Mouse (Mus musculus): ENCODE results near the gene Fcer1g.

The Fcer1g gene

DNA sequence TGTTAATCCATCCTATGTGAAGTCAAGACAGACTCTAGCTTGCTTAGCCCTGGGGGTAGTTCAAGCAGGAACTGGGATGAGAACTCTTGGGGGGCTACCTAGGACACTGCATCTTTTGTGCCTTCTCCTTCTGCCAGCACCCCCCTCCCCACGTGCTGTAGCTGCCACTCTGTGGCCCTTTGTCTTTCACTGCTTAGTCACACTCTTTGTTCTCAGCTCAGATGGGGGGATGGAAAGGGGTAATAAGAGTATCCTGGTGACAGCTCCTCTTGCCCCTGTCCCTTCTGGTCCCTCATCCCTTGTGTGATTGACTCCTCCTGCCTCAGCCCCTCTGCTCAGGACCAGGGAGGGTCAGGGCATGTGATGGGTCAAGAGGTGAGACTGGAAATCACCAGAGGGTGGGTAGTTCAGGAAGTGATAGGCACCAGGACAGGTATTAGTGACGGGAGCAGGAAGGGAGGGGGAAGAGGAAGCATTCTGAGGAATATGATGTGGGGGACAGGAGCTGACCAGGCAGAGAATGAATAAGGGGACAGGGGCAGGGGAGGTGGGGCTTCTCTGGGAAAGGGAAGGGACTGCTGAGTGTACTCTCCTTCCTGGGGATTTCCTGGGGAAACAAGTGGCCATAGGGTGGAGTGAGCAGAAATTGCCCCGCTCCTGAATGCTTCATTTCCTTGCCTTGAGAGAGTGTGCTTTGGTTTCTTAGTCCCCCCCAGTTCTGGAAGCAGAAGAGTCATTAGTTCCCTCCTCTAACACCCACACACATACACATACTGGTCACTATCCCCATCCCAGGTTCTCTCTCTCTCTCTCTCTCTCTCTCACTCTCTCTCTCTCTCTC, 14.4 kb upstream of the Fcer1g start:
- in situ Hi-C loops (cut with MboI; ENCODE audit: unreplicated experiment in 2 of 2), result loop anchor here (25.0 kb wide), 2 partner anchors 236 to 611 kb away; partner anchors contain the start of genes Fcgr4 (in 1 of the 2) and Olfml2b (in 1 of the 2)

DNA sequence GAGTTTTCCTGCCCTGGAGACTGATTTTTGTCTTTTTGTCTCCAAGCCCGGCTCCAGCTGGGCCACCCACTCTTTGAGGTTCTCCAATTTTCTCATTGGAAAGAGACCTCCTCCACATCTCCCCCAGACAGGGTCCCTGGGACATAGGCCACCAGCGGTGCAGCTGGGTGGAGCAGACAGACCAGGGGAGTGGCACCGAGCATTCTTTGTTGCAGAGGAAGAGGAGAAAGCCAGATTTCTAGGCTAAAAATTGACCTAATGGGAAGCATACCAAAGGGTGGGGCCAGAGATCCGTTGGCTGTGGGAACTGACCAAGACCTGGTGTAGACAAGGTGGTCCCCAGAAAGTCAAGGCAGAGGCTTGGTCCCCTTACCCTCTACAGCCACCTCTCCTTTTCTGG, 13.8 kb upstream of the Fcer1g start:
- in situ Hi-C loops (cut with MboI; ENCODE audit: unreplicated experiment in 2 of 2), result loop anchor here (25.0 kb wide), 2 partner anchors 236 to 611 kb away; partner anchors contain the start of genes Fcgr4 (in 1 of the 2) and Olfml2b (in 1 of the 2)

DNA sequence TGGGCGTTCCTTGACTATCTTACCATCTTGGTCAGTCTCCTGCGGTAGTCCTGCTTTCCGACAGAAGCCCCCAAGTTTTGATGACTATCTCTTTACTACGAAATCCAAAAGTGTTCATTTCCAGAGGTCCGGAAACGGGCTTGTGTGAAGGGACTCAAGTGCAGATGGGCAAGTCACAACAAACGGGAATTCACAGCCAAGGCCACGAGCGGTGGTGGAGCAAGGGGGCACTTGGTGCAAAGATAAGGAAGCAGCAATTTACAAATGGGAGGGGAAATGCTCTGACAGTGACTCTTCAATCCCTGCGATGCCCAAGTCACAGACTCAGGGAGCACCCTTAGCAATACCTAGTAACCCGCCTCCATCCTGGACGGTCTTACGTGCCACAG, 13.3 kb upstream of the Fcer1g start:
- in situ Hi-C loops (cut with MboI; ENCODE audit: unreplicated experiment in 2 of 2), result loop anchor here (25.0 kb wide), 2 partner anchors 235 to 610 kb away; partner anchors contain the start of genes Fcgr4 (in 1 of the 2) and Olfml2b (in 1 of the 2)

DNA sequence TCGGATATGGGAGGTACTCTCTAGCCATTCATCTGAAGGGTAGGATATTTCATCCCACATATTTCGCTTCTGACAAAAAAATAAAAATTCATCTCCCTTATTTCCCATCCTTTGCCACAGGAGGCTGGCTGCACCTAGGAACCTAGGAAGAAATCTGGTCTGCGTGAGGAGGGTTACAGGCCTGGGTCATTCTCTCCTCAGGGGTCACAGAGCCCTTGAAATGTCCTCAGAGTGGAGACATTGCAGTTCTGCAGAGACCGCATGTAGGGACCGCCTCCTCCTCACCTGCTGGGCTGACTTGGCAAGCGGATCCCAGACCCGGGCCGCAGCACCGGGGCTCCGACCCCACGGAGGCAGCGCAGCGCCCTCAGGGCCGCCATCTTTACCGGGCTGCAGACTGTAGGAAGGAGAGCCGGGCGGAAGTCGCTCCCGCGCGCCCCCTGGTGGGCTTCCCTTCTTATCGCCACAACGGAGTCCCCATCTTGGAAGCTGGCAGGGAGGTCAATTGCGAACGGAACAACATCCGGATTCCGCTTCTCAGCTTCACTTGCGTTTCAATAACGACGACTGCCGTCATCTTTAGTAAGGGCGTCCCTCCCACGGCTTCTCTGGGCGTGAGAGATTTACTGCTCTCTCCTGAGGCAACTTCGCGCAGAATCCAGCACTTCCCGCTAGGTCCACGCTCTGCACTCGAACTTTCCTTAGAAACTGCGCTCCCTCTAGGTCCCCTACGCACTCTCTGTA, 12.7 kb upstream of the Fcer1g start:
- in situ Hi-C loops (cut with MboI; ENCODE audit: unreplicated experiment in 2 of 2), result loop anchor here (25.0 kb wide), 2 partner anchors 235 to 610 kb away; partner anchors contain the start of genes Fcgr4 (in 1 of the 2) and Olfml2b (in 1 of the 2)

GRCm38 (mm10) chr1:171245353-171245752, 11.2 kb upstream of the Fcer1g start:
- in situ Hi-C loops (cut with MboI; ENCODE audit: unreplicated experiment in 2 of 2), result loop anchor here (25.0 kb wide), 2 partner anchors 233 to 608 kb away; partner anchors contain the start of genes Fcgr4 (in 1 of the 2) and Olfml2b (in 1 of the 2)

DNA sequence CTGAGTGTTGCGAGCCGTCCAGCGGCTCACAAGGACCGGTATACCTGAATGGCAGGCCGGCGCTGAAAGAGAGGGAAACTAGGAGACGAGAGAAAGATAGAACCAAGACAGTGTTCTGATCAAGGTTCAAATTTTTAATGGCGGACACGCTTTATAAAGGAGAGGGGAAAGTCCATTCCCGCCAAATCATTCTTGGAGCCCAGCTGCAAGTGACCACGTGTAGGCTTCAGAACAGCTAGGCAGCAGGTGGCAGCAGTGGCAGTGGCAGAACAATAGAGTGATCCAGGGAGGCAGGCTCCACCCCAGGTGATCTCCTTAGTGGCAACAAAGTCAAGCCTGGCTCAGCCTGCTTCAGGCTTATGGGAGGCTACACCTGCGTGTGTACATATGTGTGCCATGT, 7.8 kb upstream of the Fcer1g start:
- in situ Hi-C loops (cut with MboI; ENCODE audit: unreplicated experiment in 2 of 2), result loop anchor here (25.0 kb wide), 2 partner anchors 230 to 605 kb away; partner anchors contain the start of genes Fcgr4 (in 1 of the 2) and Olfml2b (in 1 of the 2)

- in situ Hi-C loops (cut with MboI; ENCODE audit: unreplicated experiment in 2 of 2), result loop anchor here (25.0 kb wide), 2 partner anchors 229 to 604 kb away; partner anchors contain the start of genes Fcgr4 (in 1 of the 2) and Olfml2b (in 1 of the 2)
These were observed 6.7 kb upstream of the Fcer1g start for GRCm38 (mm10) chr1:171240911-171241310.

GRCm38 (mm10) chr1:171239992-171240744, 6.0 kb upstream of the Fcer1g start:
- in situ Hi-C loops (cut with MboI; ENCODE audit: unreplicated experiment in 2 of 2), result loop anchor here (25.0 kb wide), 2 partner anchors 228 to 603 kb away; partner anchors contain the start of genes Fcgr4 (in 1 of the 2) and Olfml2b (in 1 of the 2)

GRCm38 (mm10) chr1:171238463-171238862, 4.3 kb upstream of the Fcer1g start:
- in situ Hi-C loops (cut with MboI; ENCODE audit: unreplicated experiment in 2 of 2), result loop anchor here (25.0 kb wide), 2 partner anchors 226 to 601 kb away; partner anchors contain the start of genes Fcgr4 (in 1 of the 2) and Olfml2b (in 1 of the 2)

GRCm38 (mm10) chr1:171237438-171237837, 3.3 kb upstream of the Fcer1g start:
- in situ Hi-C loops (cut with MboI; ENCODE audit: unreplicated experiment in 2 of 2), result loop anchor here (25.0 kb wide), 2 partner anchors 225 to 600 kb away; partner anchors contain the start of genes Fcgr4 (in 1 of the 2) and Olfml2b (in 1 of the 2)

DNA sequence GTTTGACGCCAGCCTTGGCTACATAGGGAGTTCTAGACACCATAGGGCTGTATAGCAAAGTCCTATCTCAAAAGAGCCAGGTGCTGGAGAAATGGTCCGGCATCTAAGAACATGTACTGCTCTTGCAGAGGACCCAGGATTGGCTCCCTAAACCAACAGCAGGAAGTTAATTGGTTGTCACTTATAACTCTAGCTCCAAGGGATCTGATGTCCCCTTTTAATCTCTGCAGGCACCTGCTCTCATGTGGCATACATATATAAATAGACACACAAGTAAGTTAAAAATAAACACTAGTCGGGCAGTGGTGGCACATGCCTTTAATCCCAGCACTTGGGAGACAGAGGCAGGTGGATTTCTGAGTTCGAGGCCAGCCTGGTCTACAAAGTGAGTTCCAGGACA, 1.6 kb upstream of the Fcer1g start:
- in situ Hi-C loops (cut with MboI; ENCODE audit: unreplicated experiment in 2 of 2), result loop anchor here (25.0 kb wide), 2 partner anchors 223 to 598 kb away; partner anchors contain the start of genes Fcgr4 (in 1 of the 2) and Olfml2b (in 1 of the 2)

DNA sequence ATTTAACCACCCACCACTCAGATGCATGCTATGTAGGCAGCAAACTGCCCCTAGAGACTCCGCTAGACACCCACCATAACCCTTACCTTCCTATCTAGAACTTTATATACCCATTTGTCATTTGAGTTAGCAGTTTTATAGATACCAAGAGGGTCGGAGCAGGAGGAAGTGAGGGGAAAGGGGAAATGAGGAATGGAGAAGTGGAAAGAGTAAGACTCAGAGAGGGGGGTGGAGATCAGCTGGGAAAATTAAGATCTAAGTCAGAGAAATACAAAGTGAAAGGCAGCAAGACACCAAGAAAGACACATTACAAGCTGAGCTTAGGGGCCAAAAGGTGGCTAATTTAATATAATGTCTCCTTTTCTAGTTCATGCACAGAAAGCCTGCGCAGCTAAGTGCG, 373 bp upstream of the Fcer1g start:
- in situ Hi-C loops (cut with MboI; ENCODE audit: unreplicated experiment in 2 of 2), result loop anchor here (25.0 kb wide), 2 partner anchors 222 to 597 kb away; partner anchors contain the start of genes Fcgr4 (in 1 of the 2) and Olfml2b (in 1 of the 2)

- in situ Hi-C loops (cut with MboI; ENCODE audit: unreplicated experiment in 2 of 2), result loop anchor here (25.0 kb wide), 2 partner anchors 221 to 596 kb away; partner anchors contain the start of genes Fcgr4 (in 1 of the 2) and Olfml2b (in 1 of the 2)
These were observed 1.1 kb downstream of the Fcer1g start for GRCm38 (mm10) chr1:171232800-171233730.

DNA sequence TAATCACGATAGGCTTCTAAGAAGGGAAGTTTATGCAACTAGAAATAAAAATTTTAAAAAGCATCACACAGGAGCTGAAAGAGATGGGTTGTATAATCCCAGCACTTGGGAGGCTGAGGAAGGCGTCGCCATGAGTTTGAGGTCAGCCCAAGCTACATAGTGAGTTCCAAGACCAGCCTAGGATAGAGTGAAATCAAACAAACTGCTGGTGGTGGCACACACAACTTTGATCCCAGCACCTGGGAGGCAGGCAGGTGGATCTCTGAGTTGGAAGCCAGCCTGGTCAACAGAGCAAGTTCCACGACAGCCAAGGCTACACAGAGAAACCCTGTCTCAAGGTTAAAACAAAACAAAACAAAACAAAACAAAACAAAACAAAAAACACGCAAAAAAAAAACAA, 1.8 kb downstream of the Fcer1g start:
- in situ Hi-C loops (cut with MboI; ENCODE audit: unreplicated experiment in 2 of 2), result loop anchor here (25.0 kb wide), 2 partner anchors 220 to 595 kb away; partner anchors contain the start of genes Fcgr4 (in 1 of the 2) and Olfml2b (in 1 of the 2)

GRCm38 (mm10) chr1:171231844-171232243, 2.3 kb downstream of the Fcer1g start:
- in situ Hi-C loops (cut with MboI; ENCODE audit: unreplicated experiment in 2 of 2), result loop anchor here (25.0 kb wide), 2 partner anchors 220 to 595 kb away; partner anchors contain the start of genes Fcgr4 (in 1 of the 2) and Olfml2b (in 1 of the 2)

GRCm38 (mm10) chr1:171230215-171230614, 4.0 kb downstream of the Fcer1g start:
- in situ Hi-C loops (cut with MboI; ENCODE audit: unreplicated experiment in 2 of 2), result loop anchor here (25.0 kb wide), 2 partner anchors 218 to 593 kb away; partner anchors contain the start of genes Fcgr4 (in 1 of the 2) and Olfml2b (in 1 of the 2)

DNA sequence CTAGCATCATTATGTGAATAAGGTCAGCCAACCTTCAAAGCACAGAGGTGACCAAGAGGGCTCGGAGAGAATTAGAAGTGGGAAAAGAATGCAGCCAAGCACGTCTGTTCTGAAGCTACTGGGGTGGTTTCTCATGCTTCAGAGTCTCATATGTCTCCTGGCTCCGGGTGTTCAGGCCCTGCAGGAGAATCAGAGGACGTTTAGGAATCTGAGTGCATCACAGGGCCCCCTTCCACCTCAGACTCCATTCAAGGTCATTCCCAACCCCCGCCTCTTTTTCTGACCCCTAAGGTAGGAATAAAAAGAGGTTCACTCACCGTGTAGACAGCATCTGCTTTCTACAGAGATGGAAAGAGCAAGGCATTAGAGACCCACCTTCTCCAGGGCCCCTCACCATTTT, 4.4 kb downstream of the Fcer1g start:
- in situ Hi-C loops (cut with MboI; ENCODE audit: unreplicated experiment in 2 of 2), result loop anchor here (10.0 to 25.0 kb wide), 3 partner anchors 217 to 592 kb away; partner anchors contain the start of genes Fcgr4 (in 1 of the 2) and Olfml2b (in 1 of the 2)

DNA sequence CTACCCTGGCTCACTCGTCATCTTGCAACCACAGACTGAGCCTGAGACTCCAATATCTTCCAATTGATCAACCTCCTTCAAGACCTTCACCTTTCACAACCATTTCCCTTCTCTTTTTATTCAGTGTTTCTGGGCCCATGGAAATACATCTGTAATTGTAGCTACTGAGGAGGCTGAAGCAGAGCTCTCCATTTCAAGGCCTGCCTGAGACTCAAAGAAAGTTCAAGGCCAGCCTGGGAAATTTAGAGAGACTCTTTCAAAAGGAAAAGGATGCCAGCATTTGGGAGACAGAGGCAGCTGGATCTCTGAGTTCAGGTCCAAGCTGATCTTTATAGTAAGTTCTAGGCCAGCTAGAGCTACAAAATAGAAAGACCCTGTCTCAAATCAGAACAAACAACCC, 6.3 kb downstream of the Fcer1g start:
- in situ Hi-C loops (cut with MboI; ENCODE audit: unreplicated experiment in 2 of 2), result loop anchor here (10.0 to 25.0 kb wide), 3 partner anchors 216 to 591 kb away; partner anchors contain the start of genes Fcgr4 (in 1 of the 2) and Olfml2b (in 1 of the 2)

Measured in v-Abl transformed pro-B cells (cell line).